Mouse (Mus musculus): ENCODE data around the gene Atp2a3.

Atp2a3 gene

DNA sequence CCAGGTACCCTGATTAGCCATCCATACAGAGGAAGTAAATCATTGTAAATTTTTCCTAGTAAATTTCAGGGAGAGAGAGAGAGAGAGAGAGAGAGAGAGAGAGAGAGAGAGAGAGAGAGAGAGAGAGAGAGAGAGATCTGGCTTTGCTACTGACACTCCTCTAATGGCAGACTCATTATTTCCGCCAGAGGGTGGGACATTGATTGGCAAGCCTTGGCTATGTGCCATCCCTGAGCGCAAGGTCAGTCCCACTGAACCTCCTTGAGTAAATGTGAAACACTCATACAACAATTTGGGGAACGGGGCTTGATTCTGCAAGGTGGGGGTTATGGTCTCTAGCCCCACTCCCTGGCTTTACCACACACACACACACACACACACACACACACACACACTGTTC lies 46.1 kb downstream of the Atp2a3 start:
- no peak for DNase-seq (ENCODE audit: low read depth)

DNA sequence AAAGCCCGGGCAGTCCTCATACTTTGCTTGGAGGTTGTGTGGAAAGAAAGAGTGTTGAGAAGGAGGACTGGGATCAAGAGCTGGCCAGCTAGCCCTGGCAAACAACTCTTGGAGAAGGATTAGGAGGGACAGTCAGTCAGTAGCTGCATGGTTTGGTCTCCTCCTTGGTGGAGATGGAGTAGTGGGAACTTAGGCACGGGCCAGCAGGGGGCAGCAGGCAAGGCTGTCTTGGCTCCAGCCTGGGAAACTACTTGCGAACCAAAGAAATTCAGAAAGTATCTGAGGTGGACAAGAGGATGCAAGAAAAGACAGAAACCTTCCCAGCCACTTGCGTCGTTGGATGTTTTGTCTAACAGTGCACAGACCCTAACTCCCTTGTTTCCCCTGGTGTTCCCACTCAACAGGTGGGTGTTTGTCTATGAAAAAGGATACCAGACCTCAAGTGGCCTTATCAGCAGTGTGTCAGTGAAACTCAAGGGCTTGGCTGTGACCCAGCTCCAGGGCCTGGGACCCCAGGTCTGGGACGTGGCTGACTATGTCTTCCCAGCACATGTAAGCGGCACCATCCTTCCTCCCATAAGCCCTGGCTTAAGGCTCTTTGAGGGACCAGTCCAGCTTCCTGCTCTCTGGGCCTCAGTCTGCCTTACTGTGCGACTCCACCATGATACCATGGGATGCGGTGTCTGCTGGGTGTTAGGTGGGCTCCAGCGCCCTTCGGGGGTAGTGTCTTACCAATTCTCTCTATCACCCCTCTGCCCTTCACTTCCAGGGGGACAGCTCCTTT lies 46.9 kb downstream of the Atp2a3 start:
- DNase-seq (ENCODE audit: low read depth) = peak; percentile 67

DNA sequence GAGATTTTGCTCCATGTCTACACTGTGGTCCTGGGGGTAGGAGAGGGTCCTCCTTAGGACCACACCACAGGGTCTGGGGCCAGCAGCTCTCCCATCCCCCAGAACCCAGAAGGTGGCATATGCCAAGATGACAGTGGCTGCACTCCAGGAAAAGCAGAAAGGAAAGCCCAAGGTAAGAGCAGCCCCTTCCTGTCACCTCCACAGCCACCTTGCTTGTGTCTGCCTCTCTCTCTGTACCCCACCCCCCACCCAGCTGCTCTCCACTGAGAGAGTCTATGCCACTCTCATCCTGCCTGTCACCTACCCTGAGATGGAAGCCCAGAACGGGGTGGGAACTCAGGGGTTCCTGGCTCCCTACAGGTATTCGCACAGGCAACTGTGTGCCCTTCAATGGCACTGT lies 47.9 kb downstream of the Atp2a3 start:
- DNase-seq (ENCODE audit: low read depth) = no peak

DNA sequence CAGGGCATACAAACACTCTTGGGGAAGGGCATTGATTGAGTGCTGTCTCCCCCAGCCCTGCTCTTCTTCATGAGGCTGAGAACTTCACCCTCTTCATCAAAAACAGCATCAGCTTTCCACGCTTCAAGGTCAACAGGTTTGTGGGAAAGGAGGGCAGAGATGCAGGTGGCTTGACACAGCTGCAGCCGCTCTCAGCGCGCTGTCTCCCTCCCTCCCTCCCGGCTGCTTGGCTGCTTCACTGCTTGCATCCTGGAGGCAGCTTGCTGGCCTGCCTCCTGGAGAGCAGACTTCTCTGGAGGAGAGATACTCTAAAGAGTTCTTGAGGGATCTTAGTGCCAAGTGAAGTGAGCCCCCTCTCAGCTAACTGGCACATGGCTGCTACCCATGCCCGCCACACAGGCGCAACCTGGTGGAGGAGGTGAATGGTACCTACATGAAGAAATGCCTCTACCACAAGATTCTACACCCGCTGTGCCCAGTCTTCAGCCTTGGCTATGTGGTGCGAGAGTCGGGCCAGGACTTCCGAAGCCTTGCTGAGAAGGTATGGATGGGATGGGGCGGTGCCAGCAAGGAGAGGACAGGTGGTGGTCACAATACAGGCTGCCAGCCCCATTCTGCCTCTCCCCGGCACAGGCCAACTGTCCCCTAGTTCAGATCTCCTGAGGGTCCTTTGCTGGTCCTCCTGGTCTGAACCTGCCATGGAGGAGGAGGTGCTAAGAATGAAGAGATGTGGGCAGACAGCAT lies 48.7 kb downstream of the Atp2a3 start:
- DNase-seq (ENCODE audit: low read depth) = no peak

DNA sequence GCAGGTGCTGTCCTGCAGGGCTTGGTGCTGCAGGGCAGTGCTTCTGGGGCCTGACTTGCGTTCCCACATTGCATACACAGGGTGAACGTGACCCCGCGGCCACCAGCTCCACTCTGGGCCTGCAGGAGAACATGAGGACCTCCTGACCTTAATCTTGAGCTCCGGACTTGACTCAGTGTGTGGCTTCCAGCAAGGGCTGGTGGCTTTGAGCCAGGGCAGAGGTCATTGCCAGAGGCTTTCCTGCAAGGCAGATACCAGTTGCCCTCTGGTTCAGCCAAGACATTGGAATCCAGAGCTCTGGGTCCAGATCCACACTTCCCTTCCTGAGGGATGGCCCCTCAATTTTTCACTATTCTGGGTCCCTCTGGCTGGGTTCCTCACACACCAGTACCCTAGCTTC lies 53.0 kb downstream of the Atp2a3 start:
- DNase-seq (ENCODE audit: low read depth) = no peak

DNA sequence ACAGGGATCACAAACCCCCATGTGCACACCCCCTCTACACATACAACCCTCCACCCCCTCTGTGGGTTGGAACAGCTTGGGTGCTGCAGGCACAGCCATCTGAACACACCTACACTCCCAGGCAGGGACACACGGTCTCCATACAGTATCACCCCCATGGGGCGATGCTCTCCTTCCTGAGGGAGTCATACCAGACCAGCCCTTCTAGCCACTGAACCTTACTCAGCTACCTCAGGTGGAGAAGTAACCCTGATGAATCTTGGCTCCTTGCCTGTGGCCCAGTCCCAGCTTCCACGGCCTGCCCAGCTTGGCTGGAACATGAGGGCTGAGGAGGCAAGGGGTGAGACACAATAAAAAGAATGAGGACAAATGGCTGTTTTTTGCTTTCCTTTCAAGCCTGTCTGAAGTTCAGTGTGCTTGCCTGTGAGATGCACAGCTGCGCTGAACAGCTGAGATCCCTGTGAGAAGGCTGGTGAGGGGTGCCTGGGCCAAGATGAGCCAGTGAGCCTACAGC lies 53.9 kb downstream of the Atp2a3 start:
- no peak for DNase-seq (ENCODE audit: low read depth)

DNA sequence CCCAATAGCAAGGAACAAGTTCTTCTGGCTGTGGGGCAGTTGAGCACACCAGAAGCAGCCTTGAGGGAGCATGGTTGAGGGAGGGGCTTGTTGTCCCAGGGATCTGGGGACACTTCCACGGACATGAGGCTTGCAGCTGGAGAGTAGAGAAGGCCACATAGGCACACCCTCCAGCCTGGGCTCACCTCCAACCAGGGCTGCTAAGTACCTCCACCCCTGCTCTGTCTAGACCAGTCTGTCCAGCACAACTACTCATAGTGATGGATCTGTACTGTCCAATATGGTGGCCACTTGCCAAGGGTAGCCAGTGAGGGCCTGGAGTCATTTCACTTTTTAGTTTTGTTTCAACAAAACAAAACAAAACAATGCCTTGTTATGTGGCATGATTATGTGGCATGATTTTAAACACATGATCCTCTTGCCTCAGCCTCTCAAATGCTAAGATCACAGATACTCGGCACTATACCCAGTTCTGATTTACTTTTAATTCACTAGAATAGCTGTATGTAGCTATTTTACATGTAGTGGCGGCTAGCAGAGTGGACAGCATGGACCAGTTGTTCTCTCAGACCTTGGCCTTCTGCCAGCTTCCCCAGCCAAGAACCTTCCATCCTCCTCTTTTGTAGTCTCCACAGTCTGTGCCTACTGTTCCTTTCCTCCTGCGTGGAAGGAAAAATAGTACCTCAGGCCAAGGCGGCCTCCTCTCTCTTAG lies 54.6 kb downstream of the Atp2a3 start:
- DNase-seq (ENCODE audit: low read depth) = no peak

DNA sequence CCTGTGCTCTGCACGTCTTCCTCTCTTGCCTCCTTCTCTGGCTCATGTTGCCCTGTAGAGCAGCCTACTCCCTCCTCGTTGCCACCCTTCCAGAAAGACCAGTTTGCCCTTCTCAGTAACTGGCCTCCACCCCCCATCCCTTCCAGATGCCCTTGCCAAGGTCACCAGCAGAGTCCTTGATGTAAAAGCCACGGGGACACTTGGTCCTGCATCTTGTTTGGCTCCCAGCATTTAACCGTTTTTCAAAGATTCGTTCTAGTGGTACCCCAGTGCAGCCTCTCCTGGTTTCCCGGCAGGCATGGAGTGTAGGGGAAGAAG lies 55.1 kb downstream of the Atp2a3 start:
- no peak for DNase-seq (ENCODE audit: low read depth)

DNA sequence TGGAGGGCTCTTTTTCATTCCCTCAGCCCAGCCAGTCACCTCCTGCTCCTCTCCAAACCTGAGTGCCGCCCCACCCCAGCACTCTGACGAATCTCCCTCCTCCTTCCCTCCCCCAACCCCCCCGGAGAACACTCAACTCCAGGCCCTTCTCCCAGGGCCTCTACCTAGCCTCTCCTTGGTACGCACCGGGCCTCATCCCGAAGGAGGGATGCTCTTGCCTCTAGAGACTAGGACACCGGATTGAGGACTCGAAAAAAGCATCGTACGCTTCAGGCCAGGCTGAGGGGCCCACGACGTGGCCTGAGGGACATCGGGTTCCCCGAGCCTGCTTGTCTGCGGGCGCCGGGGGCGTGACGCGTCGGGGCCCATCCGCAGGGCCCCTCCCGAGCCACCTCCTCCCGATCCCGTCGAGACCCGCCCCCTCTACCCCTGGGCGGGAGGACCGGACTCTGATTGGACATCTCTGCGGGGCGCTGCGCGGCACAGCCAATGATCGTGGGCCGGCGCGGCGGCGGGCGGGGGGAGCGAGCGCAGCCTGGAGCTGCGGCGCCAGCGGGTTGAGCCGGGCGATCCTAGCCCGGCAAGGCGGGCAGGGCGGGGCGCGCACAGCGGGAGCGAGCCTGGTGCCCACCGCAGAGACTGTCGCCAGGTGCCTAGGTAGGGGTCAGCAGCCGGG lies 57.6 kb downstream of the Atp2a3 start, which contains the start of gene Camkk1:
Gene Camkk1, plus strand, starts transcription at position 538 of the 676 bp plus-strand sequence.
- peak; percentile 89 for DNase-seq (ENCODE audit: low read depth)

DNA sequence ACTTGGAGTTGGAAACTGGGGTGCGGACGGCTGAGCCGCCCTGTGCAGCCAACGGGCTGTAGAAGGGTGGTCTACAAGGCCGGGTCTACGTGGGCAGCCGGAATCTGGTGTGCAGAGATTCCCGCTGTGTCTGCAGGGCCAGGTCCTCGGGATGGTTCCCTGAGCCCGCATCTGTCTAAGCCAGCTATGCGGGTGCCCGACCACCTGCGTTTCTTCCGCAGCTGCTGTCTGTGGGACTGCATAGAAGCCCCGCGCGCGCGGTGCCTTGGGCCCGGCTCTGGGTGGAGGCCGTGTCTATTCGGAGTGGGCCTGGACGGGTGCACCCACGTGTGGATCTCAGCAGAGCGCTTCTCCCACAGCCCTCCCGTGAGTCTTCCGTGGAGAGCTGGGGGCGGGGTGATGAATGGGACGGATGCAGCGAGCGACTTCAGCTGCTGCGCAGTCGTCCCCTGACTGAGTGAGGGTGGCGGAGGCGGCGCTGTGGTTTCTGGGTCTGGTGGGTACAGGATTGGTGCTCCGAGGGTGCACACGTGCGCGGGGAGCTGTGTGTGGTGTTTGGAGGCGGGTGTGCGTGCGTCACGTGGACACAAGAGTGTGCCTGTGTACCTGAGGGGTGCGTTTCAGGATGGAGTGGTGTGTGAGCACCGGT lies 58.3 kb downstream of the Atp2a3 start:
- DNase-seq (ENCODE audit: low read depth) = peak; percentile 53

DNA sequence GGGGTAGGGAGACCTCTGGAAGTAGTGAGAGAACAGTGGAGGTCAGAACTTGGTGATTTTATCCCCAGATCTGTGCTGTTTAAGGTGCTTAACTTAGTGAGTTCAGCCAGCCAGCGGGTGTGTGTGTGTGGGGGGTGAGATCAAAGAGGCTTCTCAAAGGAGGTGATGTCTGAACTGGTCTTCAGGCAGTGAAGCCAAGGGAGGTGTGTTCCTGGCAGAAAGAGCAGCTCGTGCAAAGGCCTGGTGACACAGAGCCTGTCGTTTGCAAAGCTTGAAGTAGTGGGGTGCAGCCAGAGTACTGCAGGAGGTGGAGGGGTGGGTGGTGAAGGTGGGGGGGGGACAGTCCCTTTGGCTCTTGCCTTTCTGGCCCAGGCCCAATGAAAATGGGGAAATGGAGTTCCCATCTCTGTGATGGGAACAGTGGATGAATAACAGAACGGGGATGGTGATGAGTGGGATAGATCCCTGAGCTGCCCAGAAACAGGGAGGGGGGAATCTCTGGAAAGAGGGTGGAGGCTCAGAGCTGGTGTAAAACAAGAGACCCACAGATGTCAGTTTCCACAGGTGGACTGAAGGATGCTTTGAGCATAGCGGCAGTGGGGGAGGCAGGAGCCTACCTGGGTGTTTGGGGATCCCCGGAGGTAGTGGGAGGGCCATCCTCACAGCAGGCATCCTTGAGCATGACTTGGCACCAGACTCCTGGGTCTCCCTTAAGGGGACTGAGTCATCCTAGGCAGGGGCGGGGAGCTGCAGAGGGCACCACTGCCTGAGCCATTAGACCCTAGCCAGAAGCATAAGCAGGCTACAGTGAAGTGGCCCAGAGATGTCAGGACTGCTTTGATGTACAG lies 60.2 kb downstream of the Atp2a3 start:
- DNase-seq (ENCODE audit: low read depth) = no peak

DNA sequence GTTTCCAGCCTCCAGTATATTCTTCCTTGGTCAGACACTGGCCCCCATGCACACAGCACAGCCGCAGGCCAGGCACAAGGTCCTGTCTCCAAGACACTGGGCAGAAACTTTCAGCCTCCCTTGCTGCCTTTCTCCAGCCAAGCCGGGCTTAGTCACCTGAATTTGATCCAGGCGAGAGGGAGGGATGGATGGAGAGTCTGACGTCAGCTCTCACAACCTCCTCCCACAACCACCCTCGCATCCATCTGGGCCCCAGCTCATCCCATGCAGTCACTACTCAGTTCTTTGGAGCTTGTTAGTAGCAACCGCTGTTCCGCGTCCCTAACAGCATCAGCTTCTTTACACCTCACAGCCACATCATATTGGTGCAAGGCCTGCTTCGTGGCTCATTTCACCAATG lies 62.1 kb downstream of the Atp2a3 start:
- no peak for DNase-seq (ENCODE audit: low read depth)

DNA sequence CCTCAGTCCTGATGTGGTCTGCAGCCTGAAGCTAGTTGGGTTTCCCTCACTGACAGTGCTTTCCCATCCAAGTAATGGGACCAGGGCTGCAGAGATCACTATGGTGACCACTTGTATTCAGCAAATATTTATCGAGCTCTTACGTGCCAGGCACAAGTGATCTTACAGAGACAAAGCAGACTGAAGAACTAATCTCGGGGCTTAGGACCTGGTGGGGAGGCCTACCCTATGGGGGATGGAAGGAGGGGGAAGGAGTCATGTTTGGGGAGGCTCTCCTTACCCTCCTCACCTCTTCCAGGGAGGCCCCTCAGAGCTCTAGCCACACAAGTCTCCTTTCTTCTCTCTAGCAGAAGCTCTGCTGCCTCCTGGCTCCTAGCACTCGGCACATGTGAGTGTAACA lies 62.9 kb downstream of the Atp2a3 start:
- DNase-seq (ENCODE audit: low read depth) = no peak

DNA sequence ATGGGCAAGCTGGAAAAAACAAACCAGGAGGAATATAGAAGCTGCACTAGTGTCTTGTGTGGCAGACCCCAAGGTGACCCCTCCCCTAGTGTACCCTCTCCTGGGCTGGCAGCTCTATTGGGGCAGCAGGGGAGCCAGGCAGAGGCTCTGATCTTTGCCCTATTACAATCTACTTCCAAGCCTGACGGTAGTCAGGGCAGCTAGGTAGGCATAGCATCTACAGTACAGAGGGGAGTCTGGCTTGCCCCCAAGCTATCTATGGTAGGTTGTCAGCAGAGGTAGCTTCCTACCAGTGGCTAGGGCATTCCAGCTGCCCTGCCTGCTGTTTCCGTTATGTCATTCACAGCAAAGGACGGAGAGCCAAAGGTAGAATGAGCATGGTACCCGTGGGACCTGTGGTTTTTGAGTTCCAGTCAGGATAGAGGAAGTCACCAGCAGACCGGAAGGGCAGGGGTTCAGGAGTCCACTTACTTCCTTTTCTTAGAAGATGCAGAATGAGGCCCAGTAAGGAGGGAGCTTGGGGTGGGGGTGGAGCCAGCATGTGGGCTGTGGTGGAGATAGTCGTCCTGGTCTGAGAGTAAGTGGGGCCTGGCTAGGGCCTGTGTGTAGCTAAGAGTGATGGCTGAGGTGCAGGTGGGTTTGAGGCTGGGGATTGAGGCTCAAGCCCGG lies 63.4 kb downstream of the Atp2a3 start:
- peak; percentile 85 for DNase-seq (ENCODE audit: low read depth)

DNA sequence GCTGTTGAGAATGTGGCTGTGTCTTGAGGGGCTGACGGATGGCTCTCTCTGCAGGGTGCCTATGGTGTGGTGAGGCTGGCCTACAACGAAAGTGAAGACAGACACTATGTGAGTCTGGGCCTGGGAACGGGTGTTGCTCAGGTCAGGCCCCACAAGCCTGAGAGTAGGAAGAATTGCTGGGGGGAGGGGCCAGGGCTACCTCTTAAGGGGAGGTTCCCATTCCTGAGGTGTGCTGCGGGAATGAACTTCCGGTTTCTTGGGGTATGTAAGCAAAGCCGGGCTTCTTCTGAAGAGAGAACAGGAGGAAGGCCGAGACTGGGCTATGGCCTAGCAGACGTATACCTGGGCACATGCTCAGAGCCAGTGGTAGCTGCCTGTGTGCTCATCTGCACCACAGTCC lies 66.0 kb downstream of the Atp2a3 start:
- DNase-seq (ENCODE audit: low read depth) = no peak

DNA sequence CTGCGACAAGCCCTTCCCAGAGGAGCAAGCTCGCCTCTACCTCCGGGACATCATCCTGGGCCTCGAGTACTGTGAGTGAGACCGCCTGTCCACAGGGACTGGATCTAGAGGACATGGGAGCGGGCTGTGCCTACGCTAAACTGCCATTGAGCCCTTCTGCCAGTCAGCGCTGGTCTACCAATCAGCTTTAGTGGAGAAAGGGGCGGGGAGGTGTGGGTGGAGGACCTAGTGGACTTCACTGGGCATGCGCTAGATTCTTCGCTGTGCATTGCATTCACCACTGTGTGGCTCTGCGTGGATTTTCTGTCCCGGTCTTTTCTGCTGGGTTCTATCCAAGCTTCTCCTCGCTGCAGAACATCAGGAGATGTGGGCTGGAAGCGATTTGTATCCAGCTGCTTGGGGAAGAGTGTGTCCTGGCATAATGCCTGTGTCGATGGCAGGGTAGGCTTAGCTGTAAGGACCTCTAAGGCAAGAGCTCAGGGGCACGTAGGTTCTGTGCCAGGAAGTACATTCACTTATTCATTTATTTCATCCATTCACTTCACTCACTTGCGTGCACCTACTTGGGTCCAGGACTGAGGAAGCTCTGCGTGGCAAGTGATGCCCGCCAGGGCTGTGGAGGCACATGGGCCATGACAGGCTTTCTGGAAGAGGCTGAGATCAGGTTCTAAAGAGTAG lies 70.0 kb downstream of the Atp2a3 start:
- DNase-seq (ENCODE audit: low read depth) = no peak

DNA sequence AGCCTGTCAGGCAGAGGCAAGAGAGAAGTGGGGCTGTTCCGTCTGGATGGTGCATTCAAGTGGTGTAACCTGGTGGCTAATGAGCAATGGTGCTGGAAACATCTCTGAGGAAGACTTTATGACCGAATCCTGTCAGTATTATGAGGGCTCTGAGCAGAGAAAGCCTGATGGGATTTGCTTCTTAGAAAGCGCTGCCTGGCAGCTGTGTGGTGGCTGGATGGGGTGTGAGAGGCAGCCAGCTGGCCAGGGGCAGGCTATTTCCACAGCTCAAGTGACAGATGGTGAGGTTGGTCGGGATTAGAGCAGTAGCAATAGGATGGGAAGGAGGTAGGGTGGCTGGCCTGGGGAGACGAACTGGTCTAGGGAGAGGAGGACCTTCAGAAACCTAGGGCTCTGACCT lies 70.6 kb downstream of the Atp2a3 start:
- DNase-seq (ENCODE audit: low read depth) = no peak

DNA sequence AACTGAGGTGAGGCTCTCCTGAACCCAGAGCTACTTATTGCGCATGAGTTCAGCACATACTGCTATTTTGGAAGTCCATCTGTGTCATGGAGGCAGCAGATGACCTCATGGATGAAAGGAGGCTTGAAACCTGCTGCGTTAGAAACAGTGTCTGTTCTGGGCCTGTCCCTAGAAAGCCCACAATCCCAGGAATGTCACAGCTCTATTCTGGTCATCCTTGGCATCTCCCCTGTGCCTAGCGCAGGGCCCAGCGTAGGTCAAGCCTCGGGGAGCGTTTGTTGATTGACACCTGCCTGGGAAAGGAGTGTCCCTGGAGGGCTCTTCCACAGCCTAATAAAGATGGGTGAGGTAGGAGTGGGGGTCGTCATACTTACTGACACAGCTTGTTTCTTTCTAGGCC lies 75.1 kb downstream of the Atp2a3 start:
- DNase-seq (ENCODE audit: low read depth) = no peak

DNA sequence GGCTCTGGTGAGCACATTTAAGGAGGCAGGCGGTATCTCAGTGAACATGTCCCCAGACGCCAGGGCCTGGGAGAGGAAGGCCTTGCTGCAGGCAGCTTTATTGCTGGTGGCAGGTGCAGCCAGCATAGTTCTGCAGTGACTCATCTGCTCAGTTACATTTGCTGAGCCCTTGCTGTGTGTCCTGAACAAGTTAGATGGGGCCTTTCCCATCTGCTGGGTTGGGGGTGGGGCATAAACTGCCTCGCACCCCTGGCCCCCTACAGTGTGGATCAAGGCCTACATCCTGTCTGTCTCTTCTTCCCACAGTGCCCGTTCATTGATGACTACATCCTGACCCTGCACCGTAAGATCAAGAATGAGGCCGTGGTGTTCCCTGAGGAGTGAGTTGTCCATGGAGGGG lies 75.9 kb downstream of the Atp2a3 start:
- no peak for DNase-seq (ENCODE audit: low read depth)

DNA sequence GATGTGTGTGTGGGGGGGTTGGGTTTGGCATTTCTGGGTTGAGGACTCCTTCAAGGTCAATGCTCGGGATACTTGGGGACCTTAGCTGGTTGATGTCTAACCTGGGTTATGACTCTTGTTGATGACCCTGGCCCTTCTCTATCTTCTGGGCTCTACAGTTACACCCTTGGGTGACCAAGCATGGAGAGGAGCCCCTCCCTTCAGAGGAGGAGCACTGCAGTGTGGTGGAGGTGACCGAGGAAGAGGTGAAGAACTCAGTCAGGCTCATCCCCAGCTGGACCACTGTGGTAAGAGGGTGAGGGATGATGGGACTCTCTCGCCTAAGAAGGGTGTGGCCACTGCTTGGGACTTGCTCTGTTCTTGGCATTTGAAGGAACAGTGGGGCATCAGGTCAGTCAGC lies 76.7 kb downstream of the Atp2a3 start:
- DNase-seq (ENCODE audit: low read depth) = no peak
